Mouse (Mus musculus) naive thymus-derived CD4-positive, alpha-beta T cell, adult 2 months (primary cell): ENCODE results near the gene Cdc42ep4.
A peak's percentile ranks its signal among the peaks of the same experiment; 100 is the strongest.

Source experiments
- DNase-seq: peaks from one replicate; pipeline ENCODE4 v3.0.0-alpha.2; 2011; ENCODE audit warnings: low read depth

Gene Cdc42ep4

GRCm38 (mm10) chr11:113777878-113778464, 26.3 kb upstream of the Cdc42ep4 start:
- DNase-seq: no peak

- no peak for DNase-seq
Observed at GRCm38 (mm10) chr11:113776851-113777511, 25.3 kb upstream of the Cdc42ep4 start.

- DNase-seq: no peak
Observed at GRCm38 (mm10) chr11:113774773-113775172, 23.1 kb upstream of the Cdc42ep4 start.

GRCm38 (mm10) chr11:113773191-113773590, 21.5 kb upstream of the Cdc42ep4 start:
- DNase-seq: no peak

- no peak for DNase-seq
Observed at GRCm38 (mm10) chr11:113771187-113771586, 19.5 kb upstream of the Cdc42ep4 start.

GRCm38 (mm10) chr11:113768356-113768755, 16.7 kb upstream of the Cdc42ep4 start:
- DNase-seq: no peak

- DNase-seq: no peak
Observed at GRCm38 (mm10) chr11:113767285-113767684, 15.6 kb upstream of the Cdc42ep4 start.

- DNase-seq: no peak
Observed at GRCm38 (mm10) chr11:113766284-113766985, 14.8 kb upstream of the Cdc42ep4 start.

- DNase-seq: no peak
Observed at GRCm38 (mm10) chr11:113764132-113764849, 12.6 kb upstream of the Cdc42ep4 start.

- peak; percentile 46 for DNase-seq
Observed at GRCm38 (mm10) chr11:113763449-113763848, 11.8 kb upstream of the Cdc42ep4 start.

- DNase-seq: no peak
Observed at GRCm38 (mm10) chr11:113762136-113762797, 10.6 kb upstream of the Cdc42ep4 start.

GRCm38 (mm10) chr11:113761646-113762045, 10.0 kb upstream of the Cdc42ep4 start:
- DNase-seq: no peak

- DNase-seq: no peak
Observed at GRCm38 (mm10) chr11:113760476-113760875, 8.8 kb upstream of the Cdc42ep4 start.

GRCm38 (mm10) chr11:113758851-113759250, 7.2 kb upstream of the Cdc42ep4 start:
- no peak for DNase-seq

- no peak for DNase-seq
Observed at GRCm38 (mm10) chr11:113756578-113756977, 4.9 kb upstream of the Cdc42ep4 start.

- DNase-seq: no peak
Observed at GRCm38 (mm10) chr11:113755878-113756277, 4.2 kb upstream of the Cdc42ep4 start.

GRCm38 (mm10) chr11:113754845-113755244, 3.2 kb upstream of the Cdc42ep4 start:
- DNase-seq: no peak

- peak; percentile 22 for DNase-seq
Observed at GRCm38 (mm10) chr11:113752685-113753430, 1.2 kb upstream of the Cdc42ep4 start.

- peak; percentile 68 for DNase-seq
Observed at GRCm38 (mm10) chr11:113752158-113752661, 529 bp upstream of the Cdc42ep4 start.

GRCm38 (mm10) chr11:113750571-113751483, 854 bp downstream of the Cdc42ep4 start:
- DNase-seq: peak; percentile 79
